Comparison of ENCODE assay signal across 8 mouse cellular contexts in genomic region chr2:32776192-32776591, GRCm38 (mm10). TPM values are rescaled to one million over a fixed set of nuclear protein-coding genes. Genes with fewer than 3 reads are reported as not detected.
DNase-seq lines count a peak whose midpoint lies in the region; ATAC-seq lines count a peak whose summit lies in the region.

No protein-coding gene starts in this region.

- no peak for ATAC-seq in forebrain, embryonic 11.5 days (replicated peaks; ENCODE audit: low FRiP score)
- ATAC-seq in liver, embryonic 13.5 days (ENCODE audit: low read depth) = no peak
- no peak for ATAC-seq in cerebellum, adult (ENCODE audit: insufficient number of reproducible peaks, low FRiP score, low TSS enrichment)

- peak overlapping the region; percentile 30 for H3K9ac ChIP-seq in forebrain, embryonic 11.5 days (ENCODE audit: low read length)
- H3K9ac ChIP-seq in liver, embryonic 13.5 days = peak overlapping the region; percentile 63

- intact Hi-C loops in heart, postnatal 14 days (cut with DNase I) = loop anchor here (2.0 kb wide), 1 partner anchor 137 kb away; no protein-coding TSS in a partner anchor

- WGBS in forebrain, embryonic 11.5 days = 17% methylated on average over 22 of the region's 22 CpGs
- WGBS in liver, embryonic 13.5 days (ENCODE audit: insufficient replicate concordance) = 33% methylated on average over 22 of the region's 22 CpGs

- peaks cover 7% of the 10 kb centered on the region; the same call in 1 of the 2 replicates for H3K4me1 ChIP-seq in forebrain, embryonic 11.5 days (replicated peaks; ENCODE audit: control insufficient read depth, insufficient read depth, low read length)
- peaks cover 34% of the 10 kb centered on the region for H3K4me1 ChIP-seq in liver, embryonic 13.5 days (replicated peaks)

- no peaks in the 10 kb centered on the region for H3K9me3 ChIP-seq in forebrain, embryonic 11.5 days (ENCODE audit: control insufficient read depth, low read length)
- H3K9me3 ChIP-seq in liver, embryonic 13.5 days (replicated peaks) = no peaks in the 10 kb centered on the region

- peak; percentile 95 for DNase-seq in heart, adult 11 months
- no peak for DNase-seq in heart, postnatal 14 days
- DNase-seq in 3T3-L1 (ENCODE audit: low read depth, low spot score) = peak; percentile 79
- DNase-seq in forebrain, embryonic 11.5 days (ENCODE audit: low spot score) = no peak
- no peak for DNase-seq in liver, embryonic 13.5 days
- no peak for DNase-seq in cerebellum, adult 18-20 months
- no peak for DNase-seq in layer of hippocampus, adult 8-10 months (ENCODE audit: low spot score in 2 of 2)

- no peak overlapping the region for H3K27ac ChIP-seq in forebrain, embryonic 11.5 days (ENCODE audit: low read depth, low read length)
- H3K27ac ChIP-seq in liver, embryonic 13.5 days = no peak overlapping the region

- H3K4me3 ChIP-seq in forebrain, embryonic 11.5 days (ENCODE audit: low read depth, low read length) = peak overlapping the region; percentile 55
- peak overlapping the region; percentile 64 for H3K4me3 ChIP-seq in liver, embryonic 13.5 days (replicated peaks)

- H3K4me2 ChIP-seq in forebrain, embryonic 11.5 days (ENCODE audit: low read depth, low read length, severe bottlenecking) = peak overlapping the region; percentile 84
- H3K4me2 ChIP-seq in liver, embryonic 13.5 days = peak overlapping the region; percentile 91

- no peaks in the 10 kb centered on the region; the same call in 1 of the 2 replicates for H3K27me3 ChIP-seq in forebrain, embryonic 11.5 days (ENCODE audit: control insufficient read depth, insufficient read depth, low read length)
- no peaks in the 10 kb centered on the region for H3K27me3 ChIP-seq in liver, embryonic 13.5 days

- no peaks in the 10 kb centered on the region for H3K36me3 ChIP-seq in forebrain, embryonic 11.5 days (ENCODE audit: control insufficient read depth, insufficient read depth, low read length)
- no peaks in the 10 kb centered on the region for H3K36me3 ChIP-seq in liver, embryonic 13.5 days

RNA-seq across cellular contexts. Expression of gene Ptrh1, which starts 0.6 kb away (rescaled TPM):
- 1 to 10 TPM; 2.9 to 3.7 TPM for total RNA-seq in heart, postnatal 14 days (2021)
- polyA plus RNA-seq in forebrain, embryonic 11.5 days (2014; fragmentation: Nextera tagmentation; extraction: Ambion mirVana) = 3.3 and 4.6 TPM in 2 replicates
- 2.4 and 3.6 TPM in 2 replicates for polyA plus RNA-seq in liver, embryonic 13.5 days (2015; fragmentation: Nextera tagmentation; extraction: Ambion mirVana)
- total RNA-seq in layer of hippocampus, adult 8-10 months (2022) = 1 to 10 TPM; 4.5 to 7.0 (median 5.8) TPM

RNA-seq across cellular contexts. Expression of gene Ttc16, which starts 0.8 kb away (rescaled TPM):
- total RNA-seq in heart, postnatal 14 days (2021) = under 1 TPM; 0.07 to 0.24 TPM
- polyA plus RNA-seq in forebrain, embryonic 11.5 days (2014; fragmentation: Nextera tagmentation; extraction: Ambion mirVana) = 0.80 and 0.84 TPM in 2 replicates
- 0.07 and 0.13 TPM in 2 replicates for polyA plus RNA-seq in liver, embryonic 13.5 days (2015; fragmentation: Nextera tagmentation; extraction: Ambion mirVana)
- 1 to 10 TPM in 2 of 4 experiments, under 1 TPM in 2; 0.52 to 1.6 (median 1.1) TPM for total RNA-seq in layer of hippocampus, adult 8-10 months (2022)

RNA-seq across cellular contexts. Expression of gene Cfap157, which starts 8.0 kb away (rescaled TPM):
- total RNA-seq in heart, postnatal 14 days (2021) = under 1 TPM; 0.17 to 0.24 TPM
- polyA plus RNA-seq in forebrain, embryonic 11.5 days (2014; fragmentation: Nextera tagmentation; extraction: Ambion mirVana) = 0.33 and 0.87 TPM in 2 replicates
- polyA plus RNA-seq in liver, embryonic 13.5 days (2015; fragmentation: Nextera tagmentation; extraction: Ambion mirVana) = 0.24 and 0.25 TPM in 2 replicates
- total RNA-seq in layer of hippocampus, adult 8-10 months (2022) = 1 to 10 TPM in 3 of 4 experiments, under 1 TPM in 1; 0.66 to 1.9 (median 1.2) TPM

RNA-seq across cellular contexts. Expression of gene Tor2a, which starts 19.2 kb away (rescaled TPM):
- total RNA-seq in heart, postnatal 14 days (2021) = 10 to 100 TPM; 10.7 to 12.1 TPM
- 56.8 and 68.3 TPM in 2 replicates for polyA plus RNA-seq in forebrain, embryonic 11.5 days (2014; fragmentation: Nextera tagmentation; extraction: Ambion mirVana)
- 30.1 TPM in 2 replicates for polyA plus RNA-seq in liver, embryonic 13.5 days (2015; fragmentation: Nextera tagmentation; extraction: Ambion mirVana)
- total RNA-seq in layer of hippocampus, adult 8-10 months (2022) = 10 to 100 TPM; 28.6 to 33.5 (median 31.1) TPM

RNA-seq across cellular contexts. Expression of gene 6330409D20Rik, which starts 35.4 kb away (rescaled TPM):
- total RNA-seq in heart, postnatal 14 days (2021) = not detected
- polyA plus RNA-seq in forebrain, embryonic 11.5 days (2014; fragmentation: Nextera tagmentation; extraction: Ambion mirVana) = 2.1 and 2.3 TPM in 2 replicates
- 0.15 TPM in 1 of 2 replicates, not detected in the other for polyA plus RNA-seq in liver, embryonic 13.5 days (2015; fragmentation: Nextera tagmentation; extraction: Ambion mirVana)
- total RNA-seq in layer of hippocampus, adult 8-10 months (2022) = 1 to 10 TPM in 3 of 4 experiments, under 1 TPM in 1; 0.92 to 2.1 (median 1.5) TPM

Comparison
In these comparisons a context has a peak if more than half of its experiments do, and no peak if none do; other contexts are left out.
1. DNase-seq: peak in heart, adult 11 months (single experiment) and 3T3-L1 (single experiment); none in heart, postnatal 14 days (0 of 2), forebrain, embryonic 11.5 days (single experiment), liver, embryonic 13.5 days (single experiment), cerebellum, adult 18-20 months (0 of 2) and layer of hippocampus, adult 8-10 months (0 of 2).